Mouse (Mus musculus) cerebellum, adult 9-10 months (tissue): Measurements from ENCODE around the gene Nfyc.

Experiments
- DNase-seq: peaks from one replicate; pipeline ENCODE4 v3.0.0; 2022

Gene Nfyc

GRCm38 (mm10) chr4:120747941-120748866, 83.2 kb downstream of the Nfyc start, which contains the start of gene Kcnq4:
Kcnq4 (minus strand) TSS chr4:120748612.
- no peak for DNase-seq

DNA sequence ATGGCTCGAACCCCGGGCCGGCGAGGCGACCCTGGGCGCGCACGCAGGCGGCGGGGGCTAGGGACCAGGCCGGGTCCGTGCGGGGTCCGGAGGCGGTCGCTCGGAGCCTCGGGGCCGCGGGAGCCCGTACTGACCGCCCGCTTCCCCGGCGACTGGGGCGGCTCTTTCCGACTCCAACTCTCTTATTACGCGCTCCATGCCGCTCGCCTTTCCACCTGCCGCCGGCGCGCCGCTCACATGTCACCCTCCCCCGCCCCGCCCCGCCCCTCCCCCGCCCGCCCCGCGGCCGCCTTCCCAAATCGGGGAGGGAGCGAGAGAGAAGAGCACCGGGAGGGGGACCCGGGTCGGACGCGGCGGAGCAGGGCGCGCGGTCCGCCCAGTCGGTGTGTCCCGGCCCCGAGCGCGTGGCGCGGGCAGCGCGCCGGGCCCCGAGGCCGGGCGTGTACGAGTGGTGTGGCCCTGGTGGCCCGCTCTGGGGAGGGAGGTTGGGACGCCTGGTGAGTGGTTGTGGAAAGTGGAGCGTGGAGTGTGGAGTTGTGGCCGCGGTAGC, 84.1 kb downstream of the Nfyc start:
- DNase-seq, result no peak

- no peak for DNase-seq
Measured at GRCm38 (mm10) chr4:120746552-120747150, 84.7 kb downstream of the Nfyc start.

DNA sequence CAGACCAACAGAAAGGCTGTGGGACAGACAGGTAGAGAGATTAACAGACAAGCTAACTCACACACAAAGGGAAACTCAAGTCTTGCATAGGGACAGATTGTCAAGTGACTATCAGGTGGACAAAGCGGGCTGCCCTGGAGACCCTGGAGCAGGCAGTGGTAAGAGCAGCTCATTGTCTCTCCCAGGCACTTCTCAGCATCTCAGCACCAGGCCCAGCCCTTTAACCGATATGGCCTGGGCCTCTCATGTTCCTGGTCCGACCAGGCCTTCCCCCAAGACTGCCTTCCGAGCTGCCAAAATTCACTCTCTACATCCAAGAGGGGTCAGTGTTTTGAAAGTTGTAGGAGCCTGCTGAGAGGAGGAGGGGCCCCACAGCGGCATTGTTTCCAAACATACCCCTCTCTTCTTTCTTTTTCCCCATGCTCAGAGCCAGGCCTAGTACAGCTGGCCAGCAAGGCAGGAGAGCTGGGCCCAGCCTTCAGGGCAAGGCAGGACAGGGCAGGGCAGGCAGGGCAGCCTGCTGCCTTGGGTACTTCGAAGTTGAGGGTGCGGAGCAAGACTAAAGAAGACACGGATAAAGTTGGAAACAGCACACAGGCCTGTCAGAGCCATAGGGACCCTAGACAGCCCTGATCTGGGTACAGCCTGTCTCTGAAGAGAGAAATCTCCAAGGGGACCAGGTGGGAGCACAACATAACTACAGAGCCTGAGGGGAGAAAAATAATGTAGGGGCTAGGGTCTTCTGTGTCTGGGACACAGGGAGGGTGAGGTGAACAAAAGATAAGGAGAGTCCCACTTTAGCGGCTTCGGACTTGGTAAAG, 85.4 kb downstream of the Nfyc start:
- DNase-seq, result no peak

DNA sequence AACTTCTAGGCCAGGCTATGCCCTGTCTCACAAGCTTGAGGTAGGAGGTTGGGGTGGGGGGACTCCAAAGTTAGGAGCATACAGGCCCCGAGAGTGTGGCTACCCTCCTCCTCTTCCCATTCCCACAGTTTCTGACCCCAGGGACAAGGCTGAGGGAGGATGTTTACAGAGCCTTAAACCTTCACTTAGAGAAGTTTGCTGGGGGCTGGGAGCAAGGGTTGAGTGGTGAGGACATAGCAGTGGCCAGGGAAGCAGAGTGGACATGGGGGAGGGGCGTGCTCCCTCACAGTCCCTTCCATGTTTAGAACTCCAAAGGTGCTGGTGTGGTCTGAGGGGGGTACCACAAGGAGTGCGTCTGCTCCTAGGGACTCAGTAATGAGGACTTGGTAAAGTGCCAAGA, 87.7 kb downstream of the Nfyc start:
- no peak for DNase-seq

DNA sequence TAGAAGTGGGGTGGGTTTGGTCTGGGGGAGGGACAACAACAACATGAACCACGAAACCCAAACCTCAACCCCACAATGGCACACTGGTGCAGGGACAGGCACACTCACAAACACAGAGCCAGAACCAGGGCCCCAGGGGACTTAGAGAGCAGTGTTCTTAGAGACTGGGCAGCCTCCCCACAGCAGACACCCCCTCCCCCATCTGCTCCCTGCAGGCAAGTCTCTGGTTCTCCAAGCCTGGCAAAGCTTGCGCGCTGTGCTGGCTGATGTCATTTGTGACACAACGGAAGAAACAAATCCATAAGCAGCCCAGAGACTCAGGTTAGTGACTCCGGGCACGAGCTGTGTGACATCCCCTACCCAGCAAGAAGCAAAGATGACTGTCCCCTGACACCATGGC, 90.1 kb downstream of the Nfyc start:
- DNase-seq, result no peak

GRCm38 (mm10) chr4:120734012-120734622, 97.3 kb downstream of the Nfyc start:
- no peak for DNase-seq

- no peak for DNase-seq
Measured at GRCm38 (mm10) chr4:120732737-120733136, 98.6 kb downstream of the Nfyc start.

DNA sequence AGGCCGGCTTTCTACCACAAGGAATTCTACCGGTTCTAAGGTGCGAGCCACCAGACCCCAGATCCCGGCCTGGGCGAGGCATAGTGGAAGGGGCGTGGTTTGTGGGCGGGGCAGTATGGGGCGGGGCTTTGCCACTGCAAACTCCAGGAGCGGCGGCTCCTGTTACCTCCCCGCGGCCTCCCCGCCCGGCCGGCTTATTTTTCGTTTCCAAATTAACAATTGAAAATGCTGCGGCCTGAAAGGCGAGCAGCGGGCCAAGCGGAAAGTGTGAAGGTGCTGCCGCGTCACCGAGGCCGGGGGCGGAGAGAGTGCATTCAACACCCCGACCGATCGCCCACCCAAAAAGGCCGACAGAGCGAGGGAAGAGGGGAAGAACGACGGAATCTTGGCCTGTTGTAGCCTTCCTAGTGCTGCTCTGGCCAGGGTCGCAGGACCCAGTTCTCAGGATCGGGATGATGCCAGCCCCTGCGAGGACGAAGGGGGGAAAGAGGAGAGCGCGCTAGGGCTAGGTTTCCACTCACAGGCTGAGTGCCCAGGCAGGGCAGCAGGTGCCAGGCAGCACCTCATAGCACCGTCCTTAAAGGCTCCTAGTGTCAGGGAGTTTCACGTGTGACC, 100.2 kb downstream of the Nfyc start:
- DNase-seq, result peak; percentile 53

GRCm38 (mm10) chr4:120730574-120730973, 100.8 kb downstream of the Nfyc start:
- no peak for DNase-seq

- DNase-seq, result peak; percentile 72
Measured at GRCm38 (mm10) chr4:120730146-120730545, 101.2 kb downstream of the Nfyc start.

GRCm38 (mm10) chr4:120729441-120729840, 101.9 kb downstream of the Nfyc start:
- no peak for DNase-seq

DNA sequence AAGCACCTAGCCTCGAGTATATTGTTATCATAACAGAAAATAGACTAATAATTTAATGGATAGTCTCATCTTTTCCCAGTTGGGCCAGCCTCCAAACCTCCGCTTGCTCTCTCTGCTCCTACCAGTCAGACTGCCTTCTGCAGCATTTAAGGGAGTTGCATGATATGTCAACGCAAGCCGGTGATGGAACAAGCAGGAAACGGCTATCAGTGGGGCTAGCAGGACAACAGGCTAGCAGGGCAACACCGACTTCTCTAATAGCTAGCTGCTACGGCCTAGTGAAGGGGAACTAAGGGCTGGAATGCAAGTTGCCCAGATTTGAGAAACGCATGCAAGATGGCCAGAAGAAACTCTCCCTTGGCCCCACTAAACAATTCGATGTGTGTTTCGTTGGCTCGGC, 103.5 kb downstream of the Nfyc start:
- DNase-seq, result no peak

DNA sequence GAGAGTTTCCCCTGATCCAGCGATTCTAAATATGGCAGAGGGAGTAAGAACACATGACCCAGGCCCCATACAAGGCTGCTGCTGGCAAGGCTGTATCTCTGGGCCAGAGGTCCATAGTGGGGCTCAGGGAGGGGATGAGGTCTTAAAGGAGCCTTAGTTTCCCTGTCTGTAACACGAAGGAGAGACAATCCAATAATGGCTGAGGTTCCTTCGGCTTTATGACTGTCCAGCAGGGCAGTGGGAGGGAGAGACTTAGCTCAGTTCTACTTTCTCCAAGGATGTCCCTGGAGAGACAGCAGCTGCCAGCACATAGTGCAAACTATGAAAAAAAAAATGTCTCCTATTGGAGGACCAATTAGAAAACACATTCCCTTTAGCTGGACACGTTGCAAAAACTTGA, 105.2 kb downstream of the Nfyc start:
- DNase-seq, result no peak

DNA sequence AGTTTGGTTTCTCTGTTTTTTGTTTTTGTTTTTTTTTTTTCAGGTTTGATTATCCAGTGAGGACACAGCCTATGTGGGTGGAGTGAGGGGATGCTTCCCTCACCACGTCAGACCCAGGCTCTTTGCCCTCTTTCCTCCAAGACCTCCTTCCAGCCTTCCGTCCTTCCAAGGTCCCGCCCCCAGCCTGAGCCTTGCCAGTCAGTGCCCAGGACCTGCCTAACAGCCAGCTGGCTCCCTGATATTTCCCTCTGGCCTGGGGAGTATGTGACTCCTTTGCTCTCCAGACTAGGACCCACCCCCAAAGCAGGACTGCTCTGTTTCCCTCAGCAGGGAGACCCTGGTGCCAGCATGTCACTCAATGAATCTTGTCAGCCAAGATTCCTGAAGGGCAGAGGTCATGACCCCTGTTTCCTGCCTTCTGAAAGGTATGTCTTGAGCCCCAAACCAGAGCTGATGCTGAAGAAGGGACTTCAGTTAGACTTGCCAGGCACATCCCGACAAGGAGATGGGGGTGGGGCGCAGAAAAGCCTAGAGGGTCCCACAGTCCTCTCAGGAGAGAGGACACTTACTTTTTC, 105.8 kb downstream of the Nfyc start:
- no peak for DNase-seq

- no peak for DNase-seq
Measured at GRCm38 (mm10) chr4:120721574-120721973, 109.8 kb downstream of the Nfyc start.

GRCm38 (mm10) chr4:120719152-120719551, 112.2 kb downstream of the Nfyc start:
- no peak for DNase-seq

DNA sequence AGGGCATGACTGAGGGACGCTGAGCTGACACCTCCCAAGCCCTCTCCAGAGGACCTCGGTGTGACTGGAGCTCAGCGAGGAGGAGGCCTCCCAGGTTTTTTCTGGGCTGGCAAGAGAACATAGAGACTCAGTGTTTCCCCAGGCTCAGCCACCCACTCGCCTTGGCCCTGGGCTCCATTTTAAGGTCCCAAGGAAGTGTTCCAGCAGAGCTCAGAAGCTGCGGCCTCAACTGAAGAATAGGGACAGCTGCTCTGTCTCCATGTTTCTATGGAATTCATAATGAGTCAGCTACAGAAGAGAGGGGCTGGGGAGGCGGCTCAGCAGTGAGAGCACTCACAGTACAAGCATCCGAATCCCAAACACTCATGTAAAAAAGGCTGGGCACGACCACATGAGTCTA, 113.8 kb downstream of the Nfyc start:
- no peak for DNase-seq

DNA sequence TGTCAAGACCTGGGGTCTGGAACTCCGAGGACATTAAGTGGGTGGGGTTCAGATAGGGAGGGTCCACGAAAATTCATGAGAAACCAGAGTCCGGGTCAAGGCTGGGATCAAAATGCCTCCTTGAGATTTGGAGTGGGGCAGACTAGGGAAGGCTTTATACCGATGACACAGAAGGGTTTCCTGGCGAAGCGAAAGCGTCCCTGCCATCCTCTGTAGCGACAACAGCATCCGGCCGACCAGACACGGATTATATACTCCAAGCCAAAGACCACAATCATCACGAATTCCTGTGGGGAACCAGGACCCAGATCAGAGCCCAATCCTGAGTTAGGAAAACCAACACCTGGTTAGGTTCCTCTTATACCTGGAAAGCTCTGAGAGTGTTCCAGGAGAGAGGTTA, 114.6 kb downstream of the Nfyc start:
- DNase-seq, result no peak

DNA sequence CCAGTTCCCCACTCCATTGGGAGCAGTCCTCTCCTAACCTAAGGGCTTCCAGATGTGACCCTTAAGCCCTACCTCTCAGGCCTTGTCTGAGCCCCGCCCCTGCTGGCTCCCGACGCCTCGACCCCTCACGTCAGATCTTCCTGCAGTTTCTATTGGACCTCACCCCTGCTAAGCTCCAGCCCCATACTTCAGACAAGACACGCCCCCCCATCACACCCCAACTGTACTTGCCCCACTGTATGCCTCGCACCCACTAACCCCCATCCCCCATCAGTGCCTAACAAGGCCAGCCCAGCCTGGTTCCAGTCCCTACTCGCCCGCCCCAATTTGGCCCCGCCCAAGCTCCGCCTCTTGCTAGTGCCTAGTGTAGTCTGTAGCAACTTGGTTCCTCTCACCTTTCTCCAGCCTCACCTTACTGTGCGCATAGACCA, 115.2 kb downstream of the Nfyc start:
- DNase-seq, result no peak

GRCm38 (mm10) chr4:120713856-120714497, 117.4 kb downstream of the Nfyc start:
- DNase-seq, result no peak
